Mouse (Mus musculus) hindbrain, embryonic 10.5 days (tissue): Measurements from ENCODE around the gene Actr1a. TPM values are rescaled to one million over a fixed set of nuclear protein-coding genes. Genes with fewer than 3 reads are reported as not detected.

Experiments
- DNase-seq: peaks from one replicate; pipeline ENCODE4 v3.0.0-alpha.2; 2017; ENCODE audit warnings: low spot score
- H3K27ac ChIP-seq: fragments of 300-500 bp; sonication (generic); 2 replicates; pipeline ENCODE4 v1.5.1; 2016; ENCODE audit warnings: mild to moderate bottlenecking, moderate library complexity
- H3K27me3 ChIP-seq: fragments of 300-500 bp; sonication (generic); 2 replicates; pipeline ENCODE4 v1.6.1; 2016; ENCODE audit warnings: mild to moderate bottlenecking; ENCODE audit not compliant: poor library complexity, insufficient read depth, severe bottlenecking
- H3K36me3 ChIP-seq: fragments of 300-500 bp; sonication (generic); 2 replicates; pipeline ENCODE4 v1.6.1; 2016; ENCODE audit warnings: mild to moderate bottlenecking, moderate library complexity
- H3K4me1 ChIP-seq: fragments of 300-500 bp; sonication (generic); replicated peaks from 2 replicates; pipeline ENCODE4 v1.6.1; 2016; ENCODE audit warnings: mild to moderate bottlenecking
- H3K4me3 ChIP-seq: fragments of 300-500 bp; sonication (generic); 2 replicates; pipeline ENCODE4 v1.5.1; 2016; ENCODE audit warnings: mild to moderate bottlenecking, moderate library complexity
- H3K9me3 ChIP-seq: fragments of 300-500 bp; sonication (generic); 2 replicates; pipeline ENCODE4 v1.6.1; 2016; ENCODE audit warnings: mild to moderate bottlenecking, moderate library complexity
- WGBS: fragments of 180-500 bp; shearing (Covaris S2); methylation state at CpG from one replicate; pipeline ENCODE4 v1.1.7; 2016; 5-methylcytosine and 5-hydroxymethylcytosine counted together
- polyA plus RNA-seq: library from polyadenylated mRNA; unstranded; fragments of >200 nt; fragmentation: Nextera tagmentation; extraction: Ambion mirVana; gene quantifications from 2 replicates; pipeline ENCODE4 v1.2.1, GENCODE M21; 2016

Gene Actr1a
- polyA plus RNA-seq, 1 experiment from 2014 or later: 229 TPM

DNA sequence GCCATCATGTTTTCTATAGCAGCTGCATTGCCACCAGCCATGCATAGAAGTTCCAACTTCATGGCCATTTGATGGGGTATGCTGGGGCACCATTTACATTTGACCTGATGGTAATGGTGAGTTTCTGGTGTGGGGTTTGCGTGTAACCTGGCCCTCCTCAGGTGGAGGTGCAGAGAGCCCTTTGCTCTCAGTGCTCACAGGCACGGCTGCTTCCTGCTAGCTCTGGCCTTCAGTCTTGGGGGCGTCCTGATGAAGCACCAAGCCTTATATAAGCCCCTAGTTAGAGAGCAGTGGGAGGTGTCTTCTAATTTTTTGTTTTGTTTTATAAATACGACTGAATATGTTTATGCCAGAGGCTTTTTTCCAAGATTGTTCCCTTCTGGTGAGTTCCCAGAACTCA lies 22.5 kb upstream of the Actr1a start:
- peaks cover 40% of the 10 kb centered on the region for H3K4me1 ChIP-seq
- peaks cover 13% of the 10 kb centered on the region for H3K36me3 ChIP-seq
- WGBS: 80% methylated on average over 4 of the region's 4 CpGs
- DNase-seq: no peak
- H3K9me3 ChIP-seq: no peaks in the 10 kb centered on the region
- H3K4me3 ChIP-seq: no peak overlapping the region
- no peaks in the 10 kb centered on the region for H3K27me3 ChIP-seq
- no peak overlapping the region for H3K27ac ChIP-seq

GRCm38 (mm10) chr19:46416276-46416675 lies 20.7 kb upstream of the Actr1a start:
- Histone ChIP-seq H3K36me3 (peaks cover 30% of the 10 kb centered on the region), H3K9me3 (no peaks in the 10 kb centered on the region), H3K27me3 (no peaks in the 10 kb centered on the region), H3K4me1 (peaks cover 29% of the 10 kb centered on the region), H3K27ac (0 out of 2 replicates have a peak overlapping the region, but pooled peaks have one; percentile 13), H3K4me3 (no peak overlapping the region)
- peak; percentile 16 for DNase-seq
- WGBS: 77% methylated on average over 9 of the region's 9 CpGs

DNA sequence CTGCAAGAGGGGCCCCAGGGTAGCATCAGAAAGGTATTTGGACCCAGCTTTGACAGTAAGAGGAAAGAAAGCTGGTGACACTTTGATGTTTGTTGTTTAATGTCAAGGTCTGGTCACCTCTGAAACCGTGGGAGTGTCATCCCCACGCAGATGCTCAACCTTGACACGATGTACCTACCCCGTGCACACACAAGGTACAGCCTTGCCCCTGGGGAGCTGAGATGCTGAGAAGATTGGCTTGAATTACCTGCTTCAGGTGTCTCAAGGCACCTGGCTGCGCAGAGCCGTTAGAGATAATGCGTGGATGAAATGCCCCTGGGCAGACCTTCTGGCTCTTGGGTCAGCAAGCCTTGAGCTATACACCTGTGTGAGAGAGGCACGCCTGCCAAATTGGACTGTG lies 18.9 kb upstream of the Actr1a start:
- Histone ChIP-seq H3K9me3 (no peaks in the 10 kb centered on the region), H3K36me3 (peaks cover 48% of the 10 kb centered on the region), H3K4me3 (no peak overlapping the region), H3K4me1 (peaks cover 18% of the 10 kb centered on the region), H3K27me3 (no peaks in the 10 kb centered on the region), H3K27ac (no peak overlapping the region)
- WGBS: 94% methylated on average over 8 of the region's 8 CpGs
- no peak for DNase-seq

GRCm38 (mm10) chr19:46413969-46414368 lies 18.4 kb upstream of the Actr1a start:
- no peak overlapping the region for H3K27ac ChIP-seq
- 91% methylated on average over 2 of the region's 2 CpGs for WGBS
- no peak for DNase-seq
- no peaks in the 10 kb centered on the region for H3K9me3 ChIP-seq
- no peaks in the 10 kb centered on the region for H3K27me3 ChIP-seq
- peaks cover 17% of the 10 kb centered on the region for H3K4me1 ChIP-seq
- H3K4me3 ChIP-seq: no peak overlapping the region
- H3K36me3 ChIP-seq: peaks cover 53% of the 10 kb centered on the region

DNA sequence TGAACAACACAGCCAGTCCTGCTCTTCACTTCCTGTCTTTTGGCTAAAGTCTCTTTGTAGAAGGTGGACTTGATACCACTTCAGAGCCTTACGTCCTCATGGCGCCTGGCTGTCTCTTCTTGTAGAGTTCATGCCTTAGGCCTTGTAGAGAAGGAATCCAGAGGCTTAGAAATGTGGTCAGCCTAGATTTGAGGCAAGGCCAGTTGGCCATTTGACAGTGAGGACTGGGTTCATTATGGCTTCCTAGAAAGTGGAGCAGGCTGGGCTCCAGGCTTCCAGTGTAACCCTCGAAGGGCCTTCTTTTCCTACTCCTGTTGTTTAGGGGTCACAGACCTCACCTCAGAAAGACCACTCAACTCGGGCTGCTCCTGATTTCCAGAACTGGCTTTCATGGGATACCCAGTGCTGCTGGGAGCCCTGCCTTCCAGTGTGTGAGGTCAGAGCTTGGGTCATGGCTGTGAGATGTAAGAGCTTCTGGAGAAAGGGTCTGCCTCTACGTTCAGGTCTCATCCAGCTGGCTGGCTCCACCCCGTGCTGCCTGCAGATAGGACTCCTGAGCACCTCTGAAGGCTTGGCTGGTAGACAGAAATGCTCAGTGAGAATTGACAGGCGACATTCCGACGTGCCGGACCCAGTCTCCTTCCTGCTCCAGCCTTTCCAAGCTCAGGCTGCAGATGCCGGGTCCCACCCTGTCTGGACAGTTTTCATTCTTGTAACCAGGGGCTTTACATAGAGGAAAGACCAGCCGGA lies 16.7 kb upstream of the Actr1a start:
- Histone ChIP-seq H3K27ac (no peak overlapping the region), H3K9me3 (no peaks in the 10 kb centered on the region), H3K4me1 (peaks cover 22% of the 10 kb centered on the region), H3K4me3 (no peak overlapping the region), H3K36me3 (peaks cover 66% of the 10 kb centered on the region), H3K27me3 (no peaks in the 10 kb centered on the region)
- 88% methylated on average over 12 of the region's 12 CpGs for WGBS
- no peak for DNase-seq

DNA sequence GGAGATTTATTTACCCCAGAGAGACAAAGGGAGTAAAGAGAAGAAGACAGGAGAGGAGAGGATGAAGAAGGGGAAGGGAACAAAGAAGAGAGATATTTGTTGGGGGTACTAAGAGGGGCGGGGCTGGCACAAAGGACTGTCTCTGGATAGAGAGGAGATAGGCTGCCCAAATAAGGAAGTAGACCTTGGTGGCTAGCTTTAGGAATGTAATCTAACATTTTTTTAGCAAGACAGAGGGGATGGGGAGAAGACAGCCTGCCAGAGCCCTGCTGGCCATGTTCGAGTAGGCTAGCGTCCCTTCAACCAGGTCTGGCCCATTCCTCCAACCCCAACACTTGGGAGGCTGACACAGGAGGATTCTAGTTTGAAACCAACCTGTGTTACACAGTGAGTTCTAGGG lies 14.0 kb upstream of the Actr1a start:
- Histone ChIP-seq H3K36me3 (peaks cover 87% of the 10 kb centered on the region), H3K4me1 (peaks cover 27% of the 10 kb centered on the region), H3K27ac (no peak overlapping the region), H3K27me3 (no peaks in the 10 kb centered on the region), H3K9me3 (no peaks in the 10 kb centered on the region), H3K4me3 (no peak overlapping the region)
- DNase-seq: no peak
- WGBS: 88% methylated on average over 3 of the region's 3 CpGs

GRCm38 (mm10) chr19:46406592-46407386 lies 11.2 kb upstream of the Actr1a start:
- no peak overlapping the region for H3K27ac ChIP-seq
- H3K4me1 ChIP-seq: peaks cover 21% of the 10 kb centered on the region
- WGBS: 81% methylated on average over 8 of the region's 8 CpGs
- H3K36me3 ChIP-seq: peaks cover 95% of the 10 kb centered on the region
- no peaks in the 10 kb centered on the region for H3K9me3 ChIP-seq
- no peak for DNase-seq
- no peak overlapping the region for H3K4me3 ChIP-seq
- H3K27me3 ChIP-seq: no peaks in the 10 kb centered on the region

- DNase-seq: no peak
- no peaks in the 10 kb centered on the region for H3K27me3 ChIP-seq
- H3K9me3 ChIP-seq: no peaks in the 10 kb centered on the region
- no peak overlapping the region for H3K27ac ChIP-seq
- WGBS: 90% methylated on average over 1 of the region's 1 CpGs
- peaks cover 28% of the 10 kb centered on the region for H3K4me1 ChIP-seq
- H3K36me3 ChIP-seq: peaks cover 79% of the 10 kb centered on the region
- H3K4me3 ChIP-seq: no peak overlapping the region
Measured at GRCm38 (mm10) chr19:46404030-46404429, 8.5 kb upstream of the Actr1a start.

- DNase-seq: no peak
- Histone ChIP-seq H3K4me3 (no peak overlapping the region), H3K4me1 (peaks cover 35% of the 10 kb centered on the region), H3K27ac (no peak overlapping the region), H3K36me3 (peaks cover 48% of the 10 kb centered on the region), H3K27me3 (no peaks in the 10 kb centered on the region), H3K9me3 (no peaks in the 10 kb centered on the region)
- 88% methylated on average over 7 of the region's 7 CpGs for WGBS
Measured at GRCm38 (mm10) chr19:46400558-46400957, 5.0 kb upstream of the Actr1a start.

DNA sequence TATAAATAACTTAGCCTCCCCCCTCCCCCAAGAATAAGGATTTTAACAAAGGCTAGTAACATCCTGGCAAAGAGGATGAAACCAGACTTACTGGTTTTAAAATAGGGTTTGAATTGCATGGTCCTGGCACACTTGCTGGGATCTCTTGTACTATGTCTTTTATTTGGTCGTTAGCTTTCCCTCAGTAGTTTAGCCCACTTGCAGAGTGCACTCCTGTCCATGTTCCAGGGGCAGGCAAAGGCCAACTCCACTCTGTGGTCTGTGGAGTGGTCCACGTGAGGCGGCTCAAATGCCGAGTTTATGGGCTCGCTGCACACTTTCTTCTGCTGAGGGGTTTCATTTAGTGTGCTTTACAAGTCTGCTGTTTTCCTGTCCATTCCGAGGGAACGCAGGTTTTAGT lies 4.3 kb upstream of the Actr1a start:
- Histone ChIP-seq H3K4me1 (peaks cover 36% of the 10 kb centered on the region), H3K36me3 (peaks cover 42% of the 10 kb centered on the region), H3K9me3 (no peaks in the 10 kb centered on the region), H3K27ac (no peak overlapping the region), H3K27me3 (no peaks in the 10 kb centered on the region), H3K4me3 (no peak overlapping the region)
- 87% methylated on average over 7 of the region's 7 CpGs for WGBS
- no peak for DNase-seq

GRCm38 (mm10) chr19:46399372-46399771 lies 3.8 kb upstream of the Actr1a start:
- Histone ChIP-seq H3K4me3 (no peak overlapping the region), H3K27me3 (no peaks in the 10 kb centered on the region), H3K9me3 (no peaks in the 10 kb centered on the region), H3K27ac (no peak overlapping the region), H3K4me1 (peaks cover 40% of the 10 kb centered on the region), H3K36me3 (peaks cover 36% of the 10 kb centered on the region)
- DNase-seq: no peak
- WGBS: 87% methylated on average over 6 of the region's 6 CpGs

- Histone ChIP-seq H3K27me3 (no peaks in the 10 kb centered on the region), H3K4me3 (peak overlapping the region; percentile 88), H3K36me3 (peaks cover 27% of the 10 kb centered on the region), H3K4me1 (peaks cover 49% of the 10 kb centered on the region), H3K27ac (peak overlapping the region; percentile 94; the same call in 1 of the 2 replicates), H3K9me3 (no peaks in the 10 kb centered on the region)
- DNase-seq: no peak
- 47% methylated on average over 3 of the region's 3 CpGs for WGBS
Measured at GRCm38 (mm10) chr19:46398401-46398800, 2.9 kb upstream of the Actr1a start.

- peak overlapping the region; percentile 94 for H3K27ac ChIP-seq
- peak; percentile 51 for DNase-seq
- peaks cover 52% of the 10 kb centered on the region for H3K4me1 ChIP-seq
- peaks cover 18% of the 10 kb centered on the region for H3K36me3 ChIP-seq
- no peaks in the 10 kb centered on the region for H3K27me3 ChIP-seq
- no peaks in the 10 kb centered on the region for H3K9me3 ChIP-seq
- H3K4me3 ChIP-seq: peak overlapping the region; percentile 88
- WGBS: 3% methylated on average over 19 of the region's 19 CpGs
Measured at GRCm38 (mm10) chr19:46397436-46398001, 2.0 kb upstream of the Actr1a start.
